ENCODE assay signal across 9 mouse cellular contexts in the genomic region with DNA sequence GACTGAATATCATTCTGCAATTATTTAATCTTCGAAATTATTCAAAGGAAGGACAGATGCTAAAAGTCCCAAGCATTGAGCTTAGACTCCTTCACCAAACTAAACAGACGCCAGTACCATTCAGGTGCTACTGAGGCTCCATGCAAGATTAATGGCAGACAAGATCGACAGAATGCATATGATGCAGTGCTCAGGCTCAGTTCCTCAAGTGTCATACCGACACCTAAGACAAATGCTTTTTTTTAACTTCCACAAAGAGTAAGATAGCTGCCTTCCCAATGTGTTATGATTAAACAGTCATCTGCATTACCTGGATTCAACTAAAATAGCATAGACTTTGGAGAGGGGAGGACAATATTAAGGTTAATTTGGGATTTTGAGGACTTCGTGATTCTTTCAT. TPM values are rescaled to one million over a fixed set of nuclear protein-coding genes. Genes with fewer than 3 reads are reported as not detected.
A peak's percentile ranks its signal among the peaks of the same experiment; 100 is the strongest.
DNase-seq lines count a peak whose midpoint lies in the region; ATAC-seq and TF ChIP-seq lines count a peak whose summit lies in the region.
"Had no signal": no experiment of that assay in that cellular context is flagged by ENCODE, and none has a peak within 500 bp of the region (broad histone marks: within the 10 kb centered on the region; RNA-seq: fewer than 3 reads in every experiment).

No protein-coding gene starts in this region.

- H3K36me3 ChIP-seq in kidney, adult 2 months (ENCODE audit: control insufficient read depth, insufficient read depth, low read length) = peaks cover 4% of the 10 kb centered on the region; the same call in 1 of the 2 replicates
- peaks cover 31% of the 10 kb centered on the region for H3K36me3 ChIP-seq in embryonic facial prominence, embryonic 12.5 days
- H3K36me3 ChIP-seq in hindbrain, postnatal 0 days (ENCODE audit: insufficient read depth, low read length) = peaks cover 9% of the 10 kb centered on the region; the same call in 1 of the 2 replicates
- peaks cover 19% of the 10 kb centered on the region; the same call in 1 of the 2 replicates for H3K36me3 ChIP-seq in midbrain, embryonic 15.5 days (replicated peaks)

- H3K27ac ChIP-seq in kidney, adult 2 months (ENCODE audit: insufficient read depth, low read depth, low read length) = no peak overlapping the region; the same call in 1 of the 2 replicates
- H3K27ac ChIP-seq in embryonic facial prominence, embryonic 12.5 days = no peak overlapping the region
- no peak overlapping the region for H3K27ac ChIP-seq in hindbrain, postnatal 0 days
- no peak overlapping the region for H3K27ac ChIP-seq in midbrain, embryonic 15.5 days

- WGBS in kidney, adult 2 months = 37% methylated on average over 5 of the region's 5 CpGs
- 48% methylated on average over 5 of the region's 5 CpGs for WGBS in embryonic facial prominence, embryonic 12.5 days
- 38% methylated on average over 5 of the region's 5 CpGs for WGBS in hindbrain, postnatal 0 days
- WGBS in midbrain, embryonic 15.5 days = 42% methylated on average over 5 of the region's 5 CpGs

- peak overlapping the region; percentile 47; the same call in 1 of the 2 replicates for H3K4me3 ChIP-seq in kidney, adult 2 months (ENCODE audit: insufficient read depth, low read depth, low read length)
- H3K4me3 ChIP-seq in embryonic facial prominence, embryonic 12.5 days = peak overlapping the region; percentile 97
- H3K4me3 ChIP-seq in hindbrain, postnatal 0 days (ENCODE audit: low read length) = peak overlapping the region; percentile 83
- peak overlapping the region; percentile 69 for H3K4me3 ChIP-seq in midbrain, embryonic 15.5 days

- TF ChIP-seq CTCF in kidney, adult 2 months (conservative IDR thresholded peaks at IDR 0.05; ENCODE audit: insufficient read depth, insufficient read length, low read depth, low read length) = no peak
- no peak for TF ChIP-seq CTCF in hindbrain, postnatal 0 days (IDR thresholded peaks at IDR 0.05; ENCODE audit: low read depth)

- H3K27me3 ChIP-seq in kidney, adult 2 months (replicated peaks; ENCODE audit: control insufficient read depth, insufficient read depth, low read length) = no peaks in the 10 kb centered on the region
- no peaks in the 10 kb centered on the region for H3K27me3 ChIP-seq in embryonic facial prominence, embryonic 12.5 days
- H3K27me3 ChIP-seq in hindbrain, postnatal 0 days (ENCODE audit: insufficient read depth, low read length) = no peaks in the 10 kb centered on the region
- no peaks in the 10 kb centered on the region for H3K27me3 ChIP-seq in midbrain, embryonic 15.5 days (replicated peaks)

- no peaks in the 10 kb centered on the region for H3K9me3 ChIP-seq in embryonic facial prominence, embryonic 12.5 days
- no peaks in the 10 kb centered on the region for H3K9me3 ChIP-seq in hindbrain, postnatal 0 days (ENCODE audit: low read length)
- H3K9me3 ChIP-seq in midbrain, embryonic 15.5 days = no peaks in the 10 kb centered on the region

- H3K4me1 ChIP-seq in kidney, adult 2 months (ENCODE audit: control insufficient read depth, insufficient read depth, low read length) = peaks cover 6% of the 10 kb centered on the region; the same call in 1 of the 2 replicates
- H3K4me1 ChIP-seq in embryonic facial prominence, embryonic 12.5 days = peaks cover 13% of the 10 kb centered on the region
- peaks cover 3% of the 10 kb centered on the region; the same call in 1 of the 2 replicates for H3K4me1 ChIP-seq in hindbrain, postnatal 0 days (ENCODE audit: insufficient read depth, low read length)
- H3K4me1 ChIP-seq in midbrain, embryonic 15.5 days = peaks cover 17% of the 10 kb centered on the region

- ATAC-seq in embryonic facial prominence, embryonic 12.5 days (ENCODE audit: insufficient number of reproducible peaks, insufficient read depth, low FRiP score, low TSS enrichment) = no peak
- ATAC-seq in hindbrain, postnatal 0 days = no peak
- ATAC-seq in midbrain, embryonic 15.5 days (replicated peaks) = no peak

- no peak for TF ChIP-seq POLR2A in kidney, adult 2 months (IDR thresholded peaks at IDR 0.05; ENCODE audit: low read depth, low read length)

- no peak overlapping the region; the same call in 1 of the 2 replicates for H3K9ac ChIP-seq in embryonic facial prominence, embryonic 12.5 days
- H3K9ac ChIP-seq in hindbrain, postnatal 0 days (replicated peaks; ENCODE audit: low read length) = 0 out of 2 replicates have a peak overlapping the region, but pooled peaks have one; percentile 21
- H3K9ac ChIP-seq in midbrain, embryonic 15.5 days = peak overlapping the region; percentile 38

- peak overlapping the region; percentile 70 for H3K4me2 ChIP-seq in embryonic facial prominence, embryonic 12.5 days (replicated peaks)
- peak overlapping the region; percentile 75 for H3K4me2 ChIP-seq in hindbrain, postnatal 0 days (ENCODE audit: low read depth, low read length)
- peak overlapping the region; percentile 67 for H3K4me2 ChIP-seq in midbrain, embryonic 15.5 days

- DNase-seq in kidney, adult 2 months = no peak
- DNase-seq in kidney, postnatal 14 days = no peak
- no peak for DNase-seq in hindbrain, postnatal 0 days (ENCODE audit: low spot score)
- DNase-seq in thymus, postnatal 25 days = no peak
- DNase-seq in adrenal gland, postnatal 10 days = no peak
- DNase-seq in yolk sac, embryonic 10.5 days (ENCODE audit: low spot score) = no peak
- DNase-seq: cerebellum, postnatal 36 days had no signal

RNA-seq across cellular contexts. Expression of gene Ppp2r5e, which starts 1.6 kb away (rescaled TPM):
- 17.1 and 17.3 TPM in 2 replicates for polyA plus RNA-seq in kidney, adult 2 months (2012; rRNA removed)
- 18.0 and 19.2 TPM in 2 replicates for polyA plus RNA-seq in embryonic facial prominence, embryonic 12.5 days (2016; fragmentation: Nextera tagmentation; extraction: Ambion mirVana)
- total RNA-seq in hindbrain, postnatal 0 days (2014; rRNA removed) = 26.7 and 34.0 TPM in 2 replicates
- 23.4 and 25.2 TPM in 2 replicates for polyA plus RNA-seq in hindbrain, postnatal 0 days (2015; fragmentation: Nextera tagmentation; extraction: Ambion mirVana)
- 20.9 and 21.3 TPM in 2 replicates for polyA plus RNA-seq in midbrain, embryonic 15.5 days (2015; fragmentation: Nextera tagmentation; extraction: Ambion mirVana)
- total RNA-seq in adrenal gland, postnatal 10 days (2021) = 10 to 100 TPM; 38.1 to 41.3 TPM

Comparison
In these comparisons a context has a peak if more than half of its experiments do, and no peak if none do; other contexts are left out.
1. H3K4me3 ChIP-seq: peak in every context shown above with its lines; median percentile 97 in embryonic facial prominence, embryonic 12.5 days; 83 in hindbrain, postnatal 0 days; 69 in midbrain, embryonic 15.5 days; 47 in kidney, adult 2 months.